ENCODE assay signal across 17 mouse cellular contexts in the genomic region with DNA sequence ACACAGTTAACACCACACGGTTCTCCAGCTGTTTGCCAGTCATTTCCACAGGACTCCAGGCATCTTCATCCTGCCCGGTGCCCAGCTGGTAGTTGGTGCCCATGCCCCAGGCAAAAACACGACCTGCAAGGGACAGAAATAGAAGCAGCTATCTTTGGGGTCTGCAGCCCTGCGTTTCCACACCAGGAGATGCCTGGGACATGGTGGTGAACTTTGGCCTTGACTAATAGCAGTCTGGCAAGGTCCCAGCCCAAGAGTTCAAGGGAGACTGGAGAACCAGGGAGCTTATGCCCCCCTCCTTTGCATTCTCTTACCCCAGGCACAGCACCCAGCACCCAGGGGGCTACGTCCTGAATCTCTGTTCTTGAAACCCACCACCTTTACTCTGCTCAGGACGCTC. TPM values are rescaled to one million over a fixed set of nuclear protein-coding genes. Genes with fewer than 3 reads are reported as not detected.
"Had no signal": no experiment of that assay in that cellular context is flagged by ENCODE, and none has a peak within 500 bp of the region (broad histone marks: within the 10 kb centered on the region; RNA-seq: fewer than 3 reads in every experiment).

No protein-coding gene starts in this region.

- DNase-seq: layer of hippocampus, adult 9-11 months; layer of hippocampus, postnatal 36 days; lung, embryonic 14.5 days; lung, postnatal 10 days; lung, postnatal 4 days; midbrain, embryonic 14.5 days; right cerebral cortex, adult 18-20 months; right cerebral cortex, postnatal 25 days; thymus, postnatal 4 days had no signal

- H3K4me2 ChIP-seq: limb, embryonic 12.5 days; liver, embryonic 15.5 days; lung, embryonic 14.5 days; neural tube, embryonic 15.5 days had no signal

- H3K27me3 ChIP-seq: limb, embryonic 12.5 days; liver, embryonic 15.5 days; neural tube, embryonic 15.5 days had no signal

- H3K4me3 ChIP-seq: limb, embryonic 12.5 days; liver, embryonic 15.5 days; midbrain, embryonic 10.5 days; myocyte; neural tube, embryonic 15.5 days had no signal

- H3K9me3 ChIP-seq: limb, embryonic 12.5 days; liver, embryonic 15.5 days; midbrain, embryonic 10.5 days; neural tube, embryonic 15.5 days had no signal

- H3K9ac ChIP-seq: limb, embryonic 12.5 days; liver, embryonic 15.5 days; lung, embryonic 14.5 days; neural tube, embryonic 15.5 days had no signal

- H3K27ac ChIP-seq: limb, embryonic 12.5 days; liver, embryonic 15.5 days; midbrain, embryonic 10.5 days; neural tube, embryonic 15.5 days; stomach, postnatal 0 days had no signal

- ATAC-seq: intestine, embryonic 16.5 days had no signal

RNA-seq across cellular contexts. Expression of a gene that starts 29.7 kb away (rescaled TPM):
- polyA plus RNA-seq: liver, adult 2 months had no signal
